Mouse (Mus musculus) heart, embryonic 15.5 days (tissue): ENCODE measurements around the gene Crygn. TPM values are rescaled to one million over a fixed set of nuclear protein-coding genes. Genes with fewer than 3 reads are reported as not detected.

Source experiments
- ATAC-seq: fragments of 200-750 bp; cut with Nextera tagmentation; replicated peaks from 2 replicates; pipeline ENCODE4 v1.8.0; 2017; ENCODE audit warnings: low read depth, moderate TSS enrichment; ENCODE audit not compliant: insufficient number of reproducible peaks, insufficient read depth, low FRiP score
- H3K27ac ChIP-seq: fragments of 300-500 bp; sonication (generic); 2 replicates; pipeline ENCODE4 v1.5.1; 2015; ENCODE audit warnings: mild to moderate bottlenecking, inconsistent platforms
- H3K27me3 ChIP-seq: fragments of 300-500 bp; sonication (generic); 2 replicates; pipeline ENCODE4 v1.6.1; 2015; ENCODE audit warnings: inconsistent platforms
- H3K36me3 ChIP-seq: fragments of 300-500 bp; sonication (generic); 2 replicates; pipeline ENCODE4 v1.6.1; 2015; ENCODE audit warnings: mild to moderate bottlenecking, inconsistent platforms
- H3K4me1 ChIP-seq: fragments of 300-500 bp; sonication (generic); replicated peaks from 2 replicates; pipeline ENCODE4 v1.6.1; 2015; ENCODE audit warnings: inconsistent platforms
- H3K4me2 ChIP-seq: fragments of 300-500 bp; sonication (generic); 2 replicates; pipeline ENCODE4 v1.6.1; 2015; ENCODE audit warnings: inconsistent platforms, mild to moderate bottlenecking, moderate library complexity
- H3K4me3 ChIP-seq: fragments of 300-500 bp; sonication (generic); 2 replicates; pipeline ENCODE4 v1.5.1; 2015; ENCODE audit warnings: mild to moderate bottlenecking, inconsistent platforms
- H3K9ac ChIP-seq: fragments of 300-500 bp; sonication (generic); 2 replicates; pipeline ENCODE4 v1.6.1; 2015; ENCODE audit warnings: mild to moderate bottlenecking, inconsistent platforms
- H3K9me3 ChIP-seq: fragments of 300-500 bp; sonication (generic); replicated peaks from 2 replicates; pipeline ENCODE4 v1.6.1; 2016; ENCODE audit warnings: inconsistent platforms
- WGBS: fragments of 180-500 bp; shearing (Covaris S2); methylation state at CpG from one replicate; pipeline ENCODE4 v1.1.7; 2015; ENCODE audit warnings: mixed read lengths; 5-methylcytosine and 5-hydroxymethylcytosine counted together
- polyA plus RNA-seq: library from polyadenylated mRNA; unstranded; fragments of >200 nt; fragmentation: Nextera tagmentation; extraction: Ambion mirVana; gene quantifications from 2 replicates; pipeline ENCODE4 v1.2.1, GENCODE M21; 2015

Gene Crygn
- polyA plus RNA-seq, 1 experiment from 2014 or later = 2.5 TPM

GRCm38 (mm10) chr5:24726901-24727836 lies 30.6 kb downstream of the Crygn start:
- H3K36me3 ChIP-seq = no peaks in the 10 kb centered on the region
- H3K4me2 ChIP-seq = no peak overlapping the region
- H3K4me1 ChIP-seq = peaks cover 46% of the 10 kb centered on the region
- H3K4me3 ChIP-seq = no peak overlapping the region
- peaks cover 28% of the 10 kb centered on the region for H3K27me3 ChIP-seq
- ATAC-seq = no peak
- WGBS = 55% methylated on average over 12 of the region's 12 CpGs
- no peak overlapping the region for H3K27ac ChIP-seq
- no peak overlapping the region for H3K9ac ChIP-seq
- H3K9me3 ChIP-seq = no peaks in the 10 kb centered on the region

GRCm38 (mm10) chr5:24725897-24726296 lies 31.9 kb downstream of the Crygn start:
- peaks cover 38% of the 10 kb centered on the region for H3K4me1 ChIP-seq
- H3K9ac ChIP-seq = no peak overlapping the region
- 51% methylated on average over 6 of the region's 6 CpGs for WGBS
- H3K27ac ChIP-seq = no peak overlapping the region
- H3K4me3 ChIP-seq = no peak overlapping the region
- no peaks in the 10 kb centered on the region for H3K9me3 ChIP-seq
- H3K27me3 ChIP-seq = peaks cover 20% of the 10 kb centered on the region
- no peaks in the 10 kb centered on the region for H3K36me3 ChIP-seq
- no peak for ATAC-seq
- no peak overlapping the region for H3K4me2 ChIP-seq

- Histone ChIP-seq H3K9ac (no peak overlapping the region), H3K27ac (peak overlapping the region; percentile 29), H3K27me3 (peaks cover 13% of the 10 kb centered on the region), H3K9me3 (no peaks in the 10 kb centered on the region), H3K4me2 (no peak overlapping the region), H3K4me3 (no peak overlapping the region), H3K4me1 (peaks cover 27% of the 10 kb centered on the region), H3K36me3 (no peaks in the 10 kb centered on the region)
- 45% methylated on average over 5 of the region's 5 CpGs for WGBS
- no peak; the same call in 1 of the 2 replicates for ATAC-seq
These were observed 33.0 kb downstream of the Crygn start for GRCm38 (mm10) chr5:24724805-24725204.

- no peak overlapping the region; the same call in 1 of the 2 replicates for H3K4me2 ChIP-seq
- ATAC-seq = no peak
- no peaks in the 10 kb centered on the region for H3K9me3 ChIP-seq
- no peak overlapping the region for H3K4me3 ChIP-seq
- H3K27me3 ChIP-seq = peaks cover 8% of the 10 kb centered on the region
- 66% methylated on average over 5 of the region's 5 CpGs for WGBS
- H3K9ac ChIP-seq = no peak overlapping the region
- H3K27ac ChIP-seq = peak overlapping the region; percentile 29
- no peaks in the 10 kb centered on the region for H3K36me3 ChIP-seq
- peaks cover 22% of the 10 kb centered on the region for H3K4me1 ChIP-seq
These were observed 33.6 kb downstream of the Crygn start for GRCm38 (mm10) chr5:24724270-24724634.

- peaks cover 22% of the 10 kb centered on the region for H3K4me1 ChIP-seq
- WGBS = 74% methylated on average over 11 of the region's 11 CpGs
- H3K4me2 ChIP-seq = no peak overlapping the region
- H3K9ac ChIP-seq = no peak overlapping the region
- H3K9me3 ChIP-seq = no peaks in the 10 kb centered on the region
- H3K36me3 ChIP-seq = no peaks in the 10 kb centered on the region
- 0 out of 2 replicates have a peak, but pooled peaks cover 6% of the 10 kb centered on the region for H3K27me3 ChIP-seq
- no peak for ATAC-seq
- H3K4me3 ChIP-seq = no peak overlapping the region
- peak overlapping the region; percentile 29; the same call in 1 of the 2 replicates for H3K27ac ChIP-seq
These were observed 34.1 kb downstream of the Crygn start for GRCm38 (mm10) chr5:24723527-24724269.

GRCm38 (mm10) chr5:24719852-24720251 lies 38.0 kb downstream of the Crygn start:
- Histone ChIP-seq H3K27ac (no peak overlapping the region), H3K4me1 (peaks cover 8% of the 10 kb centered on the region), H3K9me3 (no peaks in the 10 kb centered on the region), H3K36me3 (no peaks in the 10 kb centered on the region), H3K4me3 (no peak overlapping the region), H3K27me3 (no peaks in the 10 kb centered on the region), H3K4me2 (no peak overlapping the region), H3K9ac (no peak overlapping the region)
- 73% methylated on average over 3 of the region's 3 CpGs for WGBS
- ATAC-seq = no peak

- Histone ChIP-seq H3K4me3 (no peak overlapping the region), H3K27me3 (no peaks in the 10 kb centered on the region), H3K4me1 (no peaks in the 10 kb centered on the region; the same call in 1 of the 2 replicates), H3K27ac (no peak overlapping the region), H3K9me3 (no peaks in the 10 kb centered on the region), H3K4me2 (no peak overlapping the region), H3K9ac (no peak overlapping the region), H3K36me3 (no peaks in the 10 kb centered on the region)
- WGBS = 90% methylated on average over 6 of the region's 6 CpGs
- ATAC-seq = no peak
These were observed 39.7 kb downstream of the Crygn start for GRCm38 (mm10) chr5:24718076-24718475.

- 76% methylated on average over 6 of the region's 6 CpGs for WGBS
- no peak overlapping the region for H3K9ac ChIP-seq
- no peaks in the 10 kb centered on the region for H3K9me3 ChIP-seq
- H3K4me2 ChIP-seq = no peak overlapping the region
- H3K27ac ChIP-seq = no peak overlapping the region
- no peaks in the 10 kb centered on the region for H3K27me3 ChIP-seq
- ATAC-seq = no peak
- no peak overlapping the region for H3K4me3 ChIP-seq
- peaks cover 11% of the 10 kb centered on the region for H3K4me1 ChIP-seq
- H3K36me3 ChIP-seq = peaks cover 19% of the 10 kb centered on the region
These were observed 43.8 kb downstream of the Crygn start for GRCm38 (mm10) chr5:24713987-24714386.

- no peaks in the 10 kb centered on the region for H3K27me3 ChIP-seq
- no peaks in the 10 kb centered on the region for H3K9me3 ChIP-seq
- no peak overlapping the region for H3K9ac ChIP-seq
- ATAC-seq = no peak
- peaks cover 26% of the 10 kb centered on the region for H3K36me3 ChIP-seq
- no peak overlapping the region for H3K4me3 ChIP-seq
- no peak overlapping the region for H3K4me2 ChIP-seq
- H3K27ac ChIP-seq = no peak overlapping the region
- whole genome bisulfite sequencing = 63% methylated on average over 2 of the region's 2 CpGs
- peaks cover 11% of the 10 kb centered on the region for H3K4me1 ChIP-seq
These were observed 44.6 kb downstream of the Crygn start for GRCm38 (mm10) chr5:24713199-24713598.

GRCm38 (mm10) chr5:24711615-24712014 lies 46.2 kb downstream of the Crygn start:
- ATAC-seq = no peak
- Histone ChIP-seq H3K36me3 (peaks cover 39% of the 10 kb centered on the region), H3K27ac (no peak overlapping the region), H3K27me3 (no peaks in the 10 kb centered on the region), H3K4me3 (no peak overlapping the region), H3K9ac (no peak overlapping the region), H3K4me2 (no peak overlapping the region), H3K9me3 (no peaks in the 10 kb centered on the region), H3K4me1 (peaks cover 11% of the 10 kb centered on the region)
- WGBS = 93% methylated on average over 6 of the region's 6 CpGs

GRCm38 (mm10) chr5:24709962-24710361 lies 47.8 kb downstream of the Crygn start:
- H3K4me1 ChIP-seq = peaks cover 11% of the 10 kb centered on the region
- H3K9ac ChIP-seq = no peak overlapping the region
- 52% methylated on average over 2 of the region's 2 CpGs for WGBS
- H3K36me3 ChIP-seq = peaks cover 55% of the 10 kb centered on the region
- no peak overlapping the region for H3K27ac ChIP-seq
- no peak overlapping the region for H3K4me3 ChIP-seq
- peak; percentile 24; the same call in 1 of the 2 replicates for ATAC-seq
- H3K27me3 ChIP-seq = no peaks in the 10 kb centered on the region
- no peak overlapping the region for H3K4me2 ChIP-seq
- H3K9me3 ChIP-seq = no peaks in the 10 kb centered on the region
